Mouse (Mus musculus): ENCODE results near the gene Tmem151a.

DNA sequence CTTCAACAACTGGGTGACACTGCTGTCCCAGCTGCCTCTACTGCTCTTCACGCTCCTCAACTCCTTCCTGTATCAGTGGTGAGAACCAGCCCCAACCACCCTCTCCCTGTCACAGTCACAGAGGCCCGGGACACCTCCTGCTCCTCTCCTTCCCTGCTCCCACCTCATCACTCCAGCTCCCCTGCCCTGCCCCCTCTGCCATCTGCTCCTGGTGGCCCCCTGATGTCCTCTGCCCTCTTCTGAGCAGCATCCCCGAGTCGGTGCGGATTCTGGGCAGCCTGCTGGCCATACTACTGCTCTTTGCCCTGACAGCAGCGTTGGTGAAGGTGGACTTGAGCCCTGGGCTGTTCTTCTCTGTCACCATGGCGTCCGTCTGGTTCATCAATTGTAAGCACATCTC, 59.2 kb downstream of the Tmem151a start:
- TF ChIP-seq POLR2A (IDR thresholded peaks at IDR 0.05; ENCODE audit: extremely low read depth, insufficient read depth, low read length) = no peak
- no peak for TF ChIP-seq CTCF (IDR thresholded peaks at IDR 0.05; ENCODE audit: low read depth, low read length)
